Mouse (Mus musculus) stomach, postnatal 0 days (tissue): Measurements from ENCODE around the gene A530016L24Rik. TPM values are rescaled to one million over a fixed set of nuclear protein-coding genes. Genes with fewer than 3 reads are reported as not detected.

Experiments used
- ATAC-seq: fragments of 200-750 bp; cut with Nextera tagmentation; 2 replicates; pipeline ENCODE4 v1.8.0; 2017; ENCODE audit not compliant: low FRiP score, low TSS enrichment
- DNase-seq: peaks from one replicate; pipeline ENCODE4 v3.0.0-alpha.2; 2016; ENCODE audit warnings: low spot score
- H3K27ac ChIP-seq: fragments of 300-500 bp; sonication (generic); replicated peaks from 2 replicates; pipeline ENCODE4 v1.5.1; 2014; ENCODE audit warnings: mild to moderate bottlenecking, control low read depth
- H3K27me3 ChIP-seq: fragments of 300-500 bp; sonication (generic); 2 replicates; pipeline ENCODE4 v1.6.1; 2014; ENCODE audit warnings: low read length; ENCODE audit not compliant: control insufficient read depth, insufficient read depth
- H3K36me3 ChIP-seq: fragments of 300-500 bp; sonication (generic); 2 replicates; pipeline ENCODE4 v1.6.1; 2014; ENCODE audit warnings: low read length, mixed read lengths; ENCODE audit not compliant: control insufficient read depth, insufficient read depth
- H3K4me1 ChIP-seq: fragments of 300-500 bp; sonication (generic); replicated peaks from 2 replicates; pipeline ENCODE4 v1.6.1; 2014; ENCODE audit warnings: antibody characterized with exemption; ENCODE audit not compliant: control insufficient read depth, insufficient read depth
- H3K4me2 ChIP-seq: fragments of 300-500 bp; sonication (generic); replicated peaks from 2 replicates; pipeline ENCODE4 v1.6.1; 2014; ENCODE audit warnings: low read depth, mild to moderate bottlenecking, control low read depth, moderate library complexity
- H3K4me3 ChIP-seq: fragments of 300-500 bp; sonication (generic); 2 replicates; pipeline ENCODE4 v1.5.1; 2014; ENCODE audit warnings: low read depth, low read length, control low read depth
- H3K9ac ChIP-seq: fragments of 300-500 bp; sonication (generic); 2 replicates; pipeline ENCODE4 v1.6.1; 2014; ENCODE audit warnings: mild to moderate bottlenecking, low read length, control low read depth, mixed read lengths
- H3K9me3 ChIP-seq: fragments of 300-500 bp; sonication (generic); 2 replicates; pipeline ENCODE4 v1.6.1; 2016; ENCODE audit warnings: low read length; ENCODE audit not compliant: control insufficient read depth
- CTCF ChIP-seq: IDR thresholded peaks from 2 replicates; pipeline ENCODE4 v1.5.1; 2016; ENCODE audit warnings: antibody characterized with exemption, low read depth, mild to moderate bottlenecking, moderate library complexity
- EP300 ChIP-seq: optimal IDR thresholded peaks from 2 replicates; pipeline ENCODE3; 2016; ENCODE audit warnings: antibody characterized with exemption
- WGBS: fragments of 180-500 bp; shearing (Covaris S2); extraction: QIAGEN DNeasy Blood & Tissue Kit; methylation state at CpG from one replicate; pipeline ENCODE4 v1.1.7; 2014; 5-methylcytosine and 5-hydroxymethylcytosine counted together
- polyA plus RNA-seq: library from polyadenylated mRNA; unstranded; fragments of >200 nt; fragmentation: Nextera tagmentation; extraction: Ambion mirVana; gene quantifications from 2 replicates; pipeline ENCODE4 v1.2.1, GENCODE M21; 2015

Gene A530016L24Rik
- polyA plus RNA-seq, 1 experiment from 2014 or later = not detected

- H3K9ac ChIP-seq = no peak overlapping the region
- TF ChIP-seq CTCF (no peak), EP300 (no peak)
- H3K9me3 ChIP-seq = no peaks in the 10 kb centered on the region
- H3K4me2 ChIP-seq = no peak overlapping the region
- DNase-seq = no peak
- H3K4me1 ChIP-seq = no peaks in the 10 kb centered on the region
- WGBS = 45% methylated on average over 12 of the region's 12 CpGs
- H3K4me3 ChIP-seq = no peak overlapping the region
- no peaks in the 10 kb centered on the region for H3K36me3 ChIP-seq
- no peaks in the 10 kb centered on the region for H3K27me3 ChIP-seq
- no peak overlapping the region for H3K27ac ChIP-seq
- no peak for ATAC-seq
Observed at GRCm38 (mm10) chr12:112544946-112545701, 55.9 kb downstream of the A530016L24Rik start.

- Histone ChIP-seq H3K9me3 (no peaks in the 10 kb centered on the region), H3K27ac (no peak overlapping the region), H3K27me3 (no peaks in the 10 kb centered on the region), H3K4me2 (no peak overlapping the region), H3K4me1 (no peaks in the 10 kb centered on the region), H3K36me3 (no peaks in the 10 kb centered on the region), H3K9ac (no peak overlapping the region), H3K4me3 (no peak overlapping the region)
- TF ChIP-seq CTCF (no peak), EP300 (no peak)
- 92% methylated on average over 8 of the region's 8 CpGs for WGBS
- no peak for ATAC-seq
- no peak for DNase-seq
Observed at GRCm38 (mm10) chr12:112546110-112546509, 56.9 kb downstream of the A530016L24Rik start.

GRCm38 (mm10) chr12:112549287-112549686 is 60.0 kb downstream of the A530016L24Rik start:
- Histone ChIP-seq H3K4me3 (no peak overlapping the region), H3K4me1 (no peaks in the 10 kb centered on the region), H3K36me3 (no peaks in the 10 kb centered on the region), H3K27ac (no peak overlapping the region), H3K27me3 (no peaks in the 10 kb centered on the region), H3K4me2 (no peak overlapping the region), H3K9ac (no peak overlapping the region), H3K9me3 (no peaks in the 10 kb centered on the region)
- DNase-seq (no peak), ATAC-seq (no peak)
- WGBS = 100% methylated on average over 1 of the region's 1 CpGs
- TF ChIP-seq CTCF (peak; percentile 20; the same call in 1 of the 2 replicates), EP300 (no peak)

Other genes starting within 250 kb of the A530016L24Rik start
- 1.5 and 1.7 TPM in 2 replicates for gene Tmem179, start 27.3 kb downstream of the A530016L24Rik start, polyA plus RNA-seq
- 1.5 and 2.0 TPM in 2 replicates for gene Inf2, start 99.3 kb downstream of the A530016L24Rik start, polyA plus RNA-seq
- gene Adssl1, start 130.6 kb downstream of the A530016L24Rik start, polyA plus RNA-seq = 4.7 and 6.4 TPM in 2 replicates
- gene Siva1, start 155.2 kb downstream of the A530016L24Rik start, polyA plus RNA-seq = 91.5 and 97.1 TPM in 2 replicates
- gene Akt1, start 185.4 kb downstream of the A530016L24Rik start, polyA plus RNA-seq = 84.5 and 98.2 TPM in 2 replicates
- gene Zbtb42, start 189.4 kb downstream of the A530016L24Rik start, polyA plus RNA-seq = 11.3 and 12.1 TPM in 2 replicates
- gene Cep170b, start 231.0 kb downstream of the A530016L24Rik start, polyA plus RNA-seq = 20.7 and 21.2 TPM in 2 replicates